Mouse (Mus musculus): ENCODE measurements at regions not wholly inside any gene's neighbourhood (a gene's known extent, or its start where the extent isn't known, plus 50 kb on each side); places are given as distances from the start of the nearest gene placed in this dataset.
A peak's percentile ranks its signal among the peaks of the same experiment; 100 is the strongest.

- H3K27ac ChIP-seq (ENCODE audit: insufficient read depth, low read depth, low read length) = no peak overlapping the region
- TF ChIP-seq CTCF (IDR thresholded peaks at IDR 0.05; ENCODE audit: extremely low read depth, insufficient read length, insufficient replicate concordance, low read depth, low read length) = no peak
- TF ChIP-seq POLR2A (IDR thresholded peaks at IDR 0.05; ENCODE audit: low read depth, low read length) = no peak
- no peaks in the 10 kb centered on the region for H3K36me3 ChIP-seq (ENCODE audit: control insufficient read depth, insufficient read depth, low read length)
- no peaks in the 10 kb centered on the region for H3K27me3 ChIP-seq (ENCODE audit: control insufficient read depth, insufficient read depth, low read length)
- no peak overlapping the region for H3K4me3 ChIP-seq (ENCODE audit: low read depth, low read length)
- no peaks in the 10 kb centered on the region for H3K4me1 ChIP-seq (ENCODE audit: control insufficient read depth, insufficient read depth, insufficient read length, low read length)
- WGBS = 67% methylated on average over 6 of the region's 6 CpGs
Measured at GRCm38 (mm10) chr2:147851186-147851802, 195.5 kb downstream of the Foxa2 start.

GRCm38 (mm10) chr2:147846968-147847749 lies 199.6 kb downstream of the Foxa2 start:
- Histone ChIP-seq H3K4me3 (ENCODE audit: low read depth, low read length) (no peak overlapping the region), H3K27ac (ENCODE audit: insufficient read depth, low read depth, low read length) (no peak overlapping the region), H3K27me3 (ENCODE audit: control insufficient read depth, insufficient read depth, low read length) (no peaks in the 10 kb centered on the region), H3K36me3 (ENCODE audit: control insufficient read depth, insufficient read depth, low read length) (no peaks in the 10 kb centered on the region), H3K4me1 (ENCODE audit: control insufficient read depth, insufficient read depth, insufficient read length, low read length) (no peaks in the 10 kb centered on the region)
- peak; percentile 48; the same call in 1 of the 2 replicates for TF ChIP-seq CTCF (IDR thresholded peaks at IDR 0.05; ENCODE audit: extremely low read depth, insufficient read length, insufficient replicate concordance, low read depth, low read length)
- no peak for TF ChIP-seq POLR2A (IDR thresholded peaks at IDR 0.05; ENCODE audit: low read depth, low read length)
- WGBS = 15% methylated on average over 10 of the region's 10 CpGs

GRCm38 (mm10) chr2:147845256-147845655 lies 201.5 kb downstream of the Foxa2 start:
- no peaks in the 10 kb centered on the region for H3K36me3 ChIP-seq (ENCODE audit: control insufficient read depth, insufficient read depth, low read length)
- 83% methylated on average over 1 of the region's 1 CpGs for WGBS
- H3K27ac ChIP-seq (ENCODE audit: insufficient read depth, low read depth, low read length) = no peak overlapping the region
- no peaks in the 10 kb centered on the region for H3K4me1 ChIP-seq (ENCODE audit: control insufficient read depth, insufficient read depth, insufficient read length, low read length)
- no peak overlapping the region for H3K4me3 ChIP-seq (ENCODE audit: low read depth, low read length)
- TF ChIP-seq CTCF (IDR thresholded peaks at IDR 0.05; ENCODE audit: extremely low read depth, insufficient read length, insufficient replicate concordance, low read depth, low read length) = no peak
- TF ChIP-seq POLR2A (IDR thresholded peaks at IDR 0.05; ENCODE audit: low read depth, low read length) = no peak
- H3K27me3 ChIP-seq (ENCODE audit: control insufficient read depth, insufficient read depth, low read length) = no peaks in the 10 kb centered on the region

- Histone ChIP-seq H3K4me1 (ENCODE audit: control insufficient read depth, insufficient read depth, insufficient read length, low read length) (no peaks in the 10 kb centered on the region), H3K4me3 (ENCODE audit: low read depth, low read length) (no peak overlapping the region), H3K27ac (ENCODE audit: insufficient read depth, low read depth, low read length) (no peak overlapping the region), H3K27me3 (ENCODE audit: control insufficient read depth, insufficient read depth, low read length) (no peaks in the 10 kb centered on the region), H3K36me3 (ENCODE audit: control insufficient read depth, insufficient read depth, low read length) (no peaks in the 10 kb centered on the region)
- TF ChIP-seq CTCF (IDR thresholded peaks at IDR 0.05; ENCODE audit: extremely low read depth, insufficient read length, insufficient replicate concordance, low read depth, low read length) = no peak
- TF ChIP-seq POLR2A (IDR thresholded peaks at IDR 0.05; ENCODE audit: low read depth, low read length) = no peak
- 64% methylated on average over 5 of the region's 5 CpGs for WGBS
Measured at GRCm38 (mm10) chr2:147840936-147841335, 205.8 kb downstream of the Foxa2 start.

GRCm38 (mm10) chr2:147838613-147839012 lies 208.2 kb downstream of the Foxa2 start:
- 23% methylated on average over 4 of the region's 4 CpGs for WGBS
- Histone ChIP-seq H3K27ac (ENCODE audit: insufficient read depth, low read depth, low read length) (no peak overlapping the region), H3K36me3 (ENCODE audit: control insufficient read depth, insufficient read depth, low read length) (no peaks in the 10 kb centered on the region), H3K27me3 (ENCODE audit: control insufficient read depth, insufficient read depth, low read length) (no peaks in the 10 kb centered on the region), H3K4me1 (ENCODE audit: control insufficient read depth, insufficient read depth, insufficient read length, low read length) (no peaks in the 10 kb centered on the region), H3K4me3 (ENCODE audit: low read depth, low read length) (no peak overlapping the region)
- TF ChIP-seq CTCF (IDR thresholded peaks at IDR 0.05; ENCODE audit: extremely low read depth, insufficient read length, insufficient replicate concordance, low read depth, low read length) = no peak
- no peak for TF ChIP-seq POLR2A (IDR thresholded peaks at IDR 0.05; ENCODE audit: low read depth, low read length)

- H3K4me3 ChIP-seq (ENCODE audit: low read depth, low read length) = no peak overlapping the region
- no peak overlapping the region for H3K27ac ChIP-seq (ENCODE audit: insufficient read depth, low read depth, low read length)
- no peaks in the 10 kb centered on the region for H3K27me3 ChIP-seq (ENCODE audit: control insufficient read depth, insufficient read depth, low read length)
- TF ChIP-seq CTCF (IDR thresholded peaks at IDR 0.05; ENCODE audit: extremely low read depth, insufficient read length, insufficient replicate concordance, low read depth, low read length) (no peak), POLR2A (IDR thresholded peaks at IDR 0.05; ENCODE audit: low read depth, low read length) (no peak)
- no peaks in the 10 kb centered on the region for H3K36me3 ChIP-seq (ENCODE audit: control insufficient read depth, insufficient read depth, low read length)
- no peaks in the 10 kb centered on the region for H3K4me1 ChIP-seq (ENCODE audit: control insufficient read depth, insufficient read depth, insufficient read length, low read length)
- 11% methylated on average over 6 of the region's 6 CpGs for WGBS
Measured at GRCm38 (mm10) chr2:147830551-147830950, 216.2 kb downstream of the Foxa2 start.

GRCm38 (mm10) chr2:147816951-147817350 lies 229.8 kb downstream of the Foxa2 start:
- Histone ChIP-seq H3K4me3 (ENCODE audit: low read depth, low read length) (no peak overlapping the region), H3K27me3 (ENCODE audit: control insufficient read depth, insufficient read depth, low read length) (no peaks in the 10 kb centered on the region), H3K27ac (ENCODE audit: insufficient read depth, low read depth, low read length) (no peak overlapping the region), H3K4me1 (ENCODE audit: control insufficient read depth, insufficient read depth, insufficient read length, low read length) (no peaks in the 10 kb centered on the region), H3K36me3 (ENCODE audit: control insufficient read depth, insufficient read depth, low read length) (no peaks in the 10 kb centered on the region)
- WGBS = 80% methylated on average over 3 of the region's 3 CpGs
- TF ChIP-seq CTCF (IDR thresholded peaks at IDR 0.05; ENCODE audit: extremely low read depth, insufficient read length, insufficient replicate concordance, low read depth, low read length) (no peak), POLR2A (IDR thresholded peaks at IDR 0.05; ENCODE audit: low read depth, low read length) (no peak)
